Comparison of ENCODE assay signal across 18 mouse cellular contexts in the genomic region with DNA sequence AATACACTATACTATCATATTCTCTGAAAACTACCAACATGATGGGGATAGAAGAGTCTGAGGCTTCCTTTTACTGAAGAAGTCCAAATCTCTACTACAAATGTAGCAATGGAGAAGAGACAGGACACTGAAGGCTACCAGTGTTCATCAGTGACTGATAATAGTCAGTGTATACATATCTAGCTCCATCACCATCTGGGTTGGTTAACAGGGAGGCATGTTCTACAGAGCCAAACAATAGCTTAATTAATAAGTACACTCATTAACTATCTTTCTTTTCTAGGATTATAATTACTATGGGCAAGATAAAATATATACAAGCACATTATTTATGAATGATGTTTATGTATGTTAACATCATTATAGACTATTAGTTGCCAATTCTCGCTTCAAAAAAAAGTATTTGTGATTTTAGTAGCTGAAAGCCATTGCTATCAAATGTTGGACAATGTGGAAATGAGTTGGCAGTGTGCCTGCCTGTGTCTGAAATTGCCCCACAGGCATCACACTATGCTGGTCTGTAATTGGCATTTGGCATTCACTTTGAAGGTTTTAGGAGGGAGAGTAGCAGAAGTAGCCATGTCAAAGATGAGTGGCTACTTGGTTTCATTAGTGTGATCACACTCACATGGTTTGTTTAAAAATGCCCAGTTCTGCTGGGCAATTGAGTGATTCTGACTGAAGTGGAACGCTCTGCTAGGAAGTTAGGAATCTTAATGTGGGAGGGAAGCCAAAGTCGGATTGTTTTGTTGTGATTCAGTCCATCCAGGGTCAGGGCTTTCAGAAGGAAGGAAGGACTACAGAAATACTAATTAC.
DNase-seq lines count a peak whose midpoint lies in the region; ATAC-seq and TF ChIP-seq lines count a peak whose summit lies in the region.
"Had no signal": no experiment of that assay in that cellular context is flagged by ENCODE, and none has a peak within 500 bp of the region (broad histone marks: within the 10 kb centered on the region; RNA-seq: fewer than 3 reads in every experiment).

No protein-coding gene starts in this region.

- peaks cover 5% of the 10 kb centered on the region; the same call in 1 of the 2 replicates for H3K4me1 ChIP-seq in forebrain, embryonic 13.5 days
- 0 out of 2 replicates have a peak, but pooled peaks cover 3% of the 10 kb centered on the region for H3K4me1 ChIP-seq in forebrain, embryonic 15.5 days
- no peaks in the 10 kb centered on the region for H3K4me1 ChIP-seq in lung, postnatal 0 days (ENCODE audit: insufficient read depth, low read depth, low read length)
- H3K4me1 ChIP-seq: embryonic facial prominence, embryonic 10.5 days; liver, embryonic 15.5 days had no signal

- WGBS in forebrain, embryonic 13.5 days: 57% methylated on average over 3 of the region's 3 CpGs
- WGBS in forebrain, embryonic 15.5 days: 43% methylated on average over 3 of the region's 3 CpGs
- WGBS in lung, postnatal 0 days: 39% methylated on average over 3 of the region's 3 CpGs

- intact Hi-C loops in gastrocnemius, postnatal 36 days (cut with DNase I): no loop called here

- no peak overlapping the region for H3K4me3 ChIP-seq in forebrain, embryonic 13.5 days
- no peak overlapping the region for H3K4me3 ChIP-seq in forebrain, embryonic 15.5 days
- no peak overlapping the region for H3K4me3 ChIP-seq in lung, postnatal 0 days (ENCODE audit: low read depth, low read length)
- H3K4me3 ChIP-seq: embryonic facial prominence, embryonic 10.5 days; layer of hippocampus, adult 2 months; liver, embryonic 15.5 days had no signal

- H3K9ac ChIP-seq in forebrain, embryonic 13.5 days: no peak overlapping the region
- H3K9ac ChIP-seq in forebrain, embryonic 15.5 days (replicated peaks): no peak overlapping the region
- no peak overlapping the region for H3K9ac ChIP-seq in lung, postnatal 0 days (replicated peaks; ENCODE audit: low read depth)
- H3K9ac ChIP-seq: liver, embryonic 15.5 days had no signal

- no peaks in the 10 kb centered on the region for H3K9me3 ChIP-seq in forebrain, embryonic 13.5 days (replicated peaks)
- no peaks in the 10 kb centered on the region for H3K9me3 ChIP-seq in forebrain, embryonic 15.5 days
- H3K9me3 ChIP-seq in lung, postnatal 0 days (ENCODE audit: low read length): no peaks in the 10 kb centered on the region
- H3K9me3 ChIP-seq: embryonic facial prominence, embryonic 10.5 days; liver, embryonic 15.5 days had no signal

- TF ChIP-seq EP300 in lung, postnatal 0 days (IDR thresholded peaks at IDR 0.05): no peak

- DNase-seq in lung, postnatal 10 days: peak; percentile 6
- DNase-seq in lung, postnatal 0 days (ENCODE audit: low spot score): no peak
- DNase-seq in NIH3T3 (ENCODE audit: low read depth): peak; percentile 5
- DNase-seq in brain, embryonic 14.5 days (ENCODE audit: low read depth): peak; percentile 73
- no peak for DNase-seq in gastrocnemius, postnatal 36 days
- DNase-seq: gastrocnemius, postnatal 25 days; heart, postnatal 14 days; kidney, adult 18-20 months; kidney, postnatal 10 days had no signal

- H3K27me3 ChIP-seq in forebrain, embryonic 13.5 days: no peaks in the 10 kb centered on the region
- H3K27me3 ChIP-seq in forebrain, embryonic 15.5 days: no peaks in the 10 kb centered on the region
- no peaks in the 10 kb centered on the region for H3K27me3 ChIP-seq in lung, postnatal 0 days (replicated peaks; ENCODE audit: insufficient read depth, low read length)
- H3K27me3 ChIP-seq: liver, embryonic 15.5 days had no signal

- TF ChIP-seq POLR2A in brain, embryonic 14.5 days (IDR thresholded peaks at IDR 0.05; ENCODE audit: borderline replicate concordance, extremely low read depth, insufficient read depth, insufficient read length, poor library complexity, severe bottlenecking): no peak

- no peak for TF ChIP-seq CTCF in lung, postnatal 0 days (IDR thresholded peaks at IDR 0.05)
- no peak for TF ChIP-seq CTCF in brain, embryonic 14.5 days (IDR thresholded peaks at IDR 0.05; ENCODE audit: borderline replicate concordance, extremely low read depth, insufficient read depth, insufficient read length)

- no peak overlapping the region for H3K4me2 ChIP-seq in forebrain, embryonic 13.5 days
- no peak overlapping the region for H3K4me2 ChIP-seq in forebrain, embryonic 15.5 days (replicated peaks)
- H3K4me2 ChIP-seq in lung, postnatal 0 days (replicated peaks; ENCODE audit: low read depth, low read length): no peak overlapping the region
- H3K4me2 ChIP-seq: heart, embryonic 11.5 days; liver, embryonic 15.5 days had no signal

- no peak overlapping the region for H3K27ac ChIP-seq in forebrain, embryonic 13.5 days
- H3K27ac ChIP-seq in forebrain, embryonic 15.5 days (replicated peaks): no peak overlapping the region
- no peak overlapping the region for H3K27ac ChIP-seq in lung, postnatal 0 days (ENCODE audit: low read length)
- H3K27ac ChIP-seq: embryonic facial prominence, embryonic 10.5 days; layer of hippocampus, adult 2 months; liver, embryonic 15.5 days; macrophage; stomach, postnatal 0 days had no signal

- peak; percentile 50; the same call in 1 of the 2 replicates for ATAC-seq in forebrain, embryonic 13.5 days
- no peak; the same call in 1 of the 2 replicates for ATAC-seq in forebrain, embryonic 15.5 days (replicated peaks)
- ATAC-seq in lung, postnatal 0 days: no peak
- ATAC-seq: hindbrain, embryonic 16.5 days had no signal

- H3K36me3 ChIP-seq in forebrain, embryonic 13.5 days (ENCODE audit: poor library complexity, severe bottlenecking): no peaks in the 10 kb centered on the region
- no peaks in the 10 kb centered on the region for H3K36me3 ChIP-seq in forebrain, embryonic 15.5 days
- no peaks in the 10 kb centered on the region for H3K36me3 ChIP-seq in lung, postnatal 0 days (ENCODE audit: insufficient read depth, low read length)
- H3K36me3 ChIP-seq: embryonic facial prominence, embryonic 10.5 days; liver, embryonic 15.5 days had no signal

Comparison
In these comparisons a context has a peak if more than half of its experiments do, and no peak if none do; other contexts are left out.
1. DNase-seq: peak in lung, postnatal 10 days (single experiment), NIH3T3 (single experiment) and brain, embryonic 14.5 days (single experiment); none in lung, postnatal 0 days (single experiment) and gastrocnemius, postnatal 36 days (0 of 2).